Mouse (Mus musculus) lung, embryonic 14.5 days (tissue): ENCODE results near the gene Polr3c. TPM values are rescaled to one million over a fixed set of nuclear protein-coding genes. Genes with fewer than 3 reads are reported as not detected.

Experiments
- ATAC-seq: fragments of 200-750 bp; cut with Nextera tagmentation; 2 replicates; pipeline ENCODE4 v1.8.0; 2017; ENCODE audit warnings: mild to moderate bottlenecking, moderate TSS enrichment, moderate library complexity; ENCODE audit not compliant: insufficient read depth
- DNase-seq: peaks from one replicate; pipeline ENCODE4 v3.0.0-alpha.2; 2015
- H3K27ac ChIP-seq: fragments of 300-500 bp; sonication (generic); 2 replicates; pipeline ENCODE4 v1.5.1; 2014; ENCODE audit warnings: low read depth, mild to moderate bottlenecking, moderate library complexity
- H3K27me3 ChIP-seq: fragments of 300-500 bp; sonication (generic); 2 replicates; pipeline ENCODE4 v1.6.1; 2014; ENCODE audit warnings: low read length, control low read depth; ENCODE audit not compliant: insufficient read depth
- H3K36me3 ChIP-seq: fragments of 300-500 bp; sonication (generic); 2 replicates; pipeline ENCODE4 v1.6.1; 2014; ENCODE audit warnings: control low read depth; ENCODE audit not compliant: insufficient read depth
- H3K4me1 ChIP-seq: fragments of 300-500 bp; sonication (generic); 2 replicates; pipeline ENCODE4 v1.6.1; 2014; ENCODE audit warnings: antibody characterized with exemption, control low read depth; ENCODE audit not compliant: insufficient read depth
- H3K4me2 ChIP-seq: fragments of 300-500 bp; sonication (generic); 2 replicates; pipeline ENCODE4 v1.6.1; 2014; ENCODE audit warnings: mild to moderate bottlenecking
- H3K4me3 ChIP-seq: fragments of 300-500 bp; sonication (generic); 2 replicates; pipeline ENCODE4 v1.5.1; 2014; ENCODE audit warnings: low read depth, low read length
- H3K9ac ChIP-seq: fragments of 300-500 bp; sonication (generic); 2 replicates; pipeline ENCODE4 v1.6.1; 2014
- H3K9me3 ChIP-seq: fragments of 300-500 bp; sonication (generic); 2 replicates; pipeline ENCODE4 v1.6.1; 2016; ENCODE audit warnings: low read depth, low read length, control low read depth
- CTCF ChIP-seq: IDR thresholded peaks from 2 replicates; pipeline ENCODE4 v1.5.1; 2016; ENCODE audit warnings: antibody characterized with exemption, low read depth
- WGBS: fragments of 180-500 bp; shearing (Covaris S2); extraction: QIAGEN DNeasy Blood & Tissue Kit; methylation state at CpG from one replicate; pipeline ENCODE4 v1.1.7; 2014; 5-methylcytosine and 5-hydroxymethylcytosine counted together
- polyA plus RNA-seq: library from polyadenylated mRNA; unstranded; fragments of >200 nt; fragmentation: Nextera tagmentation; extraction: Ambion mirVana; gene quantifications from 2 replicates; pipeline ENCODE4 v1.2.1, GENCODE M21; 2014

Polr3c gene
- polyA plus RNA-seq, 1 experiment from 2014 or later = 33.7 TPM

DNA sequence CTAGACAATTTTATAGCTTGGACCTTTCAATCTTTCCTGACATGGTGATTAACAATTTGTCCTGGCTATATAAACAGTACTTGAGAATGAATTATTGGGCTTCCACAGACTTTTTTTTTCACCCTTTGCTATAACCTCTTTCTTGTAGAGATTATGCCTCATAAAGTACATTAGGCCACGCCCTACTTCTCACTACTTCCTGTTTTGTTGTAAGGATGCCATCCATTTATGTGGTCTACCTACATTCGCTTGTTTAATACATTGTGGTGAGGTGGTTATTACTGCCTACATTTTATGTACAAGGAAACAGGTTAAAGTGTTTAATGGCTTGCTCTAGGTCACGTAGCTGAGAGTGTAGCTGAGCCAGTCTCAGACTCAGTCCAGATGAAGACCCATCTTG is 52.3 kb downstream of the Polr3c start:
- no peak overlapping the region for H3K4me3 ChIP-seq
- no peak overlapping the region for H3K9ac ChIP-seq
- 89% methylated on average over 3 of the region's 3 CpGs for WGBS
- H3K27ac ChIP-seq = no peak overlapping the region
- H3K27me3 ChIP-seq = peaks cover 5% of the 10 kb centered on the region; the same call in 1 of the 2 replicates
- no peak overlapping the region for H3K4me2 ChIP-seq
- no peak for ATAC-seq
- no peaks in the 10 kb centered on the region for H3K36me3 ChIP-seq
- no peaks in the 10 kb centered on the region for H3K4me1 ChIP-seq
- TF ChIP-seq CTCF = no peak
- H3K9me3 ChIP-seq = no peaks in the 10 kb centered on the region
- DNase-seq = no peak

DNA sequence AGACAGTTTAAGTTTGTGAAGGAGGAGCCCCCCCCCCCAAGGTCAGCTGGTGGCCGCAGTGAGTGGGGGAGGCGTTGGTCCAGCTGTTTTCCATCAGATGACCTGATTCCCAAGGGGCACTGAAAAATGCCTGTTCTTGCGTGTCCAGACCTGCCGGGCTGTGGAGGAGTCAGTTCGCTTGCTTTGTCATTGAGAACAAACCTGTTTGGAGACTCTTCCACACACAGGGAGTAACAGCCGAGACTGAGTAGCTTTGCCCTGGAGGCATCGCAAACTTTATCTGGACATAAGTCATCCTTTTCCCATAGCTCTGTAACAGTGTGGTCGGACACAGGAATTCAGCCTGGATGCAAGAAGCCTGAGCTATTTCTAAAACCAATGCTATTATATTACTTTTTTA is 53.0 kb downstream of the Polr3c start:
- no peak overlapping the region for H3K4me2 ChIP-seq
- no peaks in the 10 kb centered on the region for H3K4me1 ChIP-seq
- no peak overlapping the region for H3K4me3 ChIP-seq
- H3K27ac ChIP-seq = no peak overlapping the region
- no peaks in the 10 kb centered on the region for H3K36me3 ChIP-seq
- WGBS = 36% methylated on average over 8 of the region's 8 CpGs
- no peaks in the 10 kb centered on the region for H3K9me3 ChIP-seq
- DNase-seq (no peak), ATAC-seq (no peak)
- H3K9ac ChIP-seq = no peak overlapping the region
- no peak for TF ChIP-seq CTCF
- H3K27me3 ChIP-seq = no peaks in the 10 kb centered on the region

DNA sequence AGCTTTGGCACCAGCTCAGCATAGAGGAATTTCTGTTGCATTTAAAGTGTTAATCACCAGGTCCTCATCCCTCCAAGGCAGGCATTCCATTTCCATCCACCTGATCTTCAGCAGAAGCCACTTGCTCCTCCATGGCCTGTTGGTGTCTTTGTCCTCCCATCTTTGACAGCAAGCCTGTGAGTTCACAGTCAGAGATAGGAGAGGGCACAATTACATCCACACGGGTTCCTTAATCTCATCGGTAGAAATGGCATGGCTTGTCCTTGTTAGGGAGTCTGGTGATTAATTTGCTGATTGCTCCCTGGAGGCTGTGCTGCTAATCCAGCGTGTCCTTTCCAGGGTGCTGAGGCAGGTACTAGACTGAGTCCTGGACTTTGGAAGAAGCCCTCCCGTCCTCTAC is 53.9 kb downstream of the Polr3c start:
- Histone ChIP-seq H3K4me3 (no peak overlapping the region), H3K27me3 (no peaks in the 10 kb centered on the region), H3K9me3 (no peaks in the 10 kb centered on the region), H3K9ac (no peak overlapping the region), H3K4me2 (no peak overlapping the region), H3K36me3 (no peaks in the 10 kb centered on the region), H3K4me1 (no peaks in the 10 kb centered on the region), H3K27ac (no peak overlapping the region)
- WGBS = 63% methylated on average over 4 of the region's 4 CpGs
- no peak for DNase-seq
- TF ChIP-seq CTCF = no peak
- ATAC-seq = no peak

DNA sequence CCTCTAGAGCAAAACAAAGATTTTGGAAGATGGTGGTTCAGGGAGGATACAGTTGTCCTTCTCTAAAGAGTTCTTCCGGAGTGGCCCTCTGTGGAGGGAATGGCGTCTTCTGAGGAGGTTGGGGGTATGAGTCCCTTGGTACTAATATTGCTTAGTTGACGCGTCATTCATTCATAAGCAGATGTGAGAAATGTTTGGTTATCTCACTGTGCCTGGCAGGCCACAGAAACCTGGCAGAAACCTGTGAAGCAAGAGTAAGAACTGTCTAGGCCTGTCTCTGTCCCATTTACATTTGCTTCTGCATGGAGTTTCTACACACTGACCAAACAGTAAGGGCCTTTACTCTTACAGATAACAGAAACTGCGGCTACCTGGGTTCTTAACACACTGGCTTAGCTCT is 55.9 kb downstream of the Polr3c start:
- Histone ChIP-seq H3K27ac (no peak overlapping the region), H3K27me3 (no peaks in the 10 kb centered on the region), H3K4me2 (no peak overlapping the region), H3K36me3 (no peaks in the 10 kb centered on the region), H3K4me3 (no peak overlapping the region), H3K9ac (no peak overlapping the region), H3K9me3 (no peaks in the 10 kb centered on the region), H3K4me1 (no peaks in the 10 kb centered on the region)
- 89% methylated on average over 5 of the region's 5 CpGs for WGBS
- ATAC-seq = no peak
- TF ChIP-seq CTCF = no peak
- no peak for DNase-seq

DNA sequence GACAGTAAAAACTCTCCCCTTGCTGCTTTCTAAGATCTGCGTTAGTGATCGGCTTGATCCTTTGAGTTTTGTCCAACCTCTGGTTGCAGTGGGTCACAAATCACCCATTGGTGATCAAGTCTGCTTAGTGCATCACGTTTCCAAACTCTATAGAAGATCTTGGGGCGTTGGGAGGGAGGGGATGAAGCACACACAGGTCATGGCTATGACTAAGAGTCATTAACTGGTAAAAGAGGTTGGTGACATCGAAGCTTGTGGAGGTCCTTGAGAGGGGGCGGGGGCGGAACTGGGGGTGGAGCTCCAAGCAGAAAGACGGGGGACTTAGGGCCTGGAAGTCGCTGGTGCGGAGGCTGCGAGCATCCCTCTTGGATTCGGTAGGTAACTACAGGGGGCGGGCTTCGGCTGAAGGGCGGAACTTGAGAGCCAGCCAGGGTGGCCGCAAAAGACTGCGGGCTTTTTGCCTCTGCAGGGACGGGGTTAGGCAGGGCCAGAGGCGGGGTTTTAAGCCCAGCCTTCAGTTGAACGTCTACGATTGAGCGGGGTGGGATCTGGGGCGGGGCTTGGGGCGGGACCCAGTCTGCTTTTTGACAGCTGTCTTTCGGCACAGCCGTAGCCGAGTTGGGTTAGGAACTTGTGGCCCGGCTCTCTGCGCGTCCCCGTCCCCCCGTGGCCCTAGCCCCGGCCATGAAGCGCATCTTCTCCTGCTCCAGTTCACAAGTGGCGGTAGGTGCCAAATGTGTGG is 57.5 kb downstream of the Polr3c start, which contains the start of gene Ankrd35:
Gene Ankrd35 (plus strand): TSS at position 405 of the 742 bp plus-strand sequence.
- Histone ChIP-seq H3K9me3 (no peaks in the 10 kb centered on the region), H3K9ac (no peak within 1 kb of the TSS), H3K36me3 (no peaks in the 10 kb centered on the region), H3K4me1 (no peaks in the 10 kb centered on the region), H3K27me3 (no peaks in the 10 kb centered on the region), H3K27ac (no peak within 1 kb of the TSS), H3K4me2 (peak within 1 kb of the TSS; percentile 71), H3K4me3 (peak within 1 kb of the TSS; percentile 36)
- WGBS = 4% methylated on average over 35 of the region's 35 CpGs
- TF ChIP-seq CTCF = peak; percentile 40
- ATAC-seq (peak; percentile 98), DNase-seq (peak; percentile 94)

DNA sequence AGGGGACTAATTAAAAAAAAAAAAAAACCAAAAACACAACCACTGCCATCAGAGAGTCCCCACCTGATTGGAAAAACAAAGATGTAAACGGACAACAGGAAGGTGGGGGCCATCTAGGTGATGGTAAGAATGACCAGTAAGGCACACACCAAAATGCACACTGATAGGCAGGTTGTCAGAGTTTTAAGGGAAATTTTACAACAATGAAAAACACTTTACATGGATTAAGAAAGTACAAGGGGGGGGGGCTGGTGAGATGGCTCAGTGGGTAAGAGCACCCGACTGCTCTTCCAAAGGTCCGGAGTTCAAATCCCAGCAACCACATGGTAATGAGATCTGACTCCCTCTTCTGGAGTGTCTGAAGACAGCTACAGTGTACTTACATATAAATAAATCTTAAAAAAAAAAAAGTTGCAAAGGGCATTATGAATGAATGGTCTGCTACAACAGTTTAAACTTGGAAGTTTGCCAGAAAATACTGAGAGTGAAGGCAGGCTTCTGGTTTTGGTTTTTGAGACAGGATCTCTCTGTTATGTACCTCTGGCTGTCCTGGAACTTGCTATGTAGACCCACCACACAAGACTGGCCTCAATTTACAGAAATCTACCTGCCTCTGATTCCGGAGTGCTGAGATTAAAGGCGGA is 58.9 kb downstream of the Polr3c start:
- Histone ChIP-seq H3K27ac (no peak overlapping the region), H3K4me3 (no peak overlapping the region), H3K27me3 (no peaks in the 10 kb centered on the region), H3K9ac (no peak overlapping the region), H3K36me3 (no peaks in the 10 kb centered on the region), H3K4me2 (no peak overlapping the region), H3K4me1 (no peaks in the 10 kb centered on the region), H3K9me3 (no peaks in the 10 kb centered on the region)
- WGBS = 87% methylated on average over 5 of the region's 5 CpGs
- TF ChIP-seq CTCF = no peak
- ATAC-seq = no peak
- DNase-seq = peak; percentile 55

DNA sequence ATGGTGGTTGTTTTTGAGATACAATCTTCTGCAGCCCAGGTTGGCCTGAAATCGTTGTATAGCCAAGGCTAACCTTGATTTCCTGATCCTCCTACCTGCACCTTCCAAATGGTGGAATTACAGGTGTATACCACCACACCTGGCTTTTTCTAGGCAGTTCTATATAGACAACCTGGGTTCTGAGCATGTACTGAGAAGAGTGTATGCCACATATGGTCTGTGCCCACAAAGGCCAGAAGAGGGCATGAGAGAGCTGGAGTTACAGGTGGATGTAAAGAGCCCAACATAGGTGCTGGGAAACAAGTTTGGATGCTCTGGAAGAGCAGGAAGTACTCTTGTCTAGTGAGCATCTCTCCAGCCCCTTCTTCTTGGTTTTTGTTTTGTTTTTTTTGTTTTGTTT is 60.1 kb downstream of the Polr3c start:
- H3K4me2 ChIP-seq = no peak overlapping the region
- DNase-seq (peak; percentile 16), ATAC-seq (no peak)
- H3K4me3 ChIP-seq = no peak overlapping the region
- H3K36me3 ChIP-seq = no peaks in the 10 kb centered on the region
- H3K27ac ChIP-seq = no peak overlapping the region
- WGBS = 26% methylated on average over 1 of the region's 1 CpGs
- TF ChIP-seq CTCF = peak; percentile 46
- no peaks in the 10 kb centered on the region for H3K4me1 ChIP-seq
- no peaks in the 10 kb centered on the region for H3K9me3 ChIP-seq
- no peaks in the 10 kb centered on the region for H3K27me3 ChIP-seq
- no peak overlapping the region for H3K9ac ChIP-seq
